Comparison of ENCODE assay signal across 14 mouse cellular contexts in genomic region chr16:18632059-18632458, GRCm38 (mm10). TPM values are rescaled to one million over a fixed set of nuclear protein-coding genes. Genes with fewer than 3 reads are reported as not detected.
DNase-seq lines count a peak whose midpoint lies in the region; ATAC-seq and TF ChIP-seq lines count a peak whose summit lies in the region.
"Had no signal": no experiment of that assay in that cellular context is flagged by ENCODE, and none has a peak within 500 bp of the region (broad histone marks: within the 10 kb centered on the region; RNA-seq: fewer than 3 reads in every experiment).

No protein-coding gene starts in this region.

- no peak overlapping the region for H3K27ac ChIP-seq in forebrain, embryonic 11.5 days (ENCODE audit: low read depth, low read length)
- no peak overlapping the region for H3K27ac ChIP-seq in forebrain, embryonic 13.5 days
- peak overlapping the region; percentile 91 for H3K27ac ChIP-seq in small intestine, adult 2 months (ENCODE audit: insufficient read depth, low read depth, low read length)
- H3K27ac ChIP-seq: forebrain, embryonic 10.5 days had no signal

- H3K4me2 ChIP-seq in forebrain, embryonic 11.5 days (ENCODE audit: low read depth, low read length, severe bottlenecking), result no peak overlapping the region
- no peak overlapping the region for H3K4me2 ChIP-seq in forebrain, embryonic 13.5 days
- H3K4me2 ChIP-seq: limb, embryonic 12.5 days had no signal

- no peak for TF ChIP-seq POLR2A in small intestine, adult 2 months (IDR thresholded peaks at IDR 0.05; ENCODE audit: low read depth, low read length)

- H3K36me3 ChIP-seq in forebrain, embryonic 11.5 days (ENCODE audit: control insufficient read depth, insufficient read depth, low read length), result no peaks in the 10 kb centered on the region
- H3K36me3 ChIP-seq in forebrain, embryonic 13.5 days (ENCODE audit: poor library complexity, severe bottlenecking), result no peaks in the 10 kb centered on the region
- 0 out of 2 replicates have a peak, but pooled peaks cover 9% of the 10 kb centered on the region for H3K36me3 ChIP-seq in small intestine, adult 2 months (ENCODE audit: control insufficient read depth, insufficient read depth, low read length)
- H3K36me3 ChIP-seq: forebrain, embryonic 10.5 days; limb, embryonic 12.5 days had no signal

- no peak for ATAC-seq in forebrain, embryonic 11.5 days (replicated peaks; ENCODE audit: low FRiP score)
- ATAC-seq in forebrain, embryonic 13.5 days, result no peak

- DNase-seq in forebrain, embryonic 11.5 days (ENCODE audit: low spot score), result peak; percentile 33
- peak; percentile 42 for DNase-seq in layer of hippocampus, adult 9-11 months
- no peak for DNase-seq in layer of hippocampus, adult 9-10 months (ENCODE audit: low spot score)
- peak; percentile 38 for DNase-seq in thymus, postnatal 4 days
- DNase-seq in thymus, postnatal 25 days, result no peak
- no peak for DNase-seq in lung, postnatal 10 days
- DNase-seq: adrenal gland, adult 8-10 months; gastrocnemius, postnatal 25 days; thymus, postnatal 14 days had no signal

- peaks cover 15% of the 10 kb centered on the region for H3K27me3 ChIP-seq in forebrain, embryonic 11.5 days (ENCODE audit: control insufficient read depth, insufficient read depth, low read length)
- H3K27me3 ChIP-seq in forebrain, embryonic 13.5 days, result peaks cover 11% of the 10 kb centered on the region
- H3K27me3 ChIP-seq in small intestine, adult 2 months (ENCODE audit: control insufficient read depth, insufficient read depth, low read length), result no peaks in the 10 kb centered on the region

- no peaks in the 10 kb centered on the region for H3K9me3 ChIP-seq in forebrain, embryonic 11.5 days (ENCODE audit: control insufficient read depth, low read length)
- 0 out of 2 replicates have a peak, but pooled peaks cover 4% of the 10 kb centered on the region for H3K9me3 ChIP-seq in forebrain, embryonic 13.5 days (replicated peaks)
- H3K9me3 ChIP-seq: forebrain, embryonic 10.5 days had no signal

- no peak overlapping the region for H3K4me3 ChIP-seq in forebrain, embryonic 11.5 days (ENCODE audit: low read depth, low read length)
- H3K4me3 ChIP-seq in forebrain, embryonic 13.5 days, result no peak overlapping the region
- no peak overlapping the region for H3K4me3 ChIP-seq in small intestine, adult 2 months (ENCODE audit: low read depth, low read length)
- H3K4me3 ChIP-seq: forebrain, embryonic 10.5 days; limb, embryonic 12.5 days; myocyte had no signal

- WGBS in forebrain, embryonic 11.5 days, result 58% methylated on average over 3 of the region's 3 CpGs
- 63% methylated on average over 3 of the region's 3 CpGs for WGBS in forebrain, embryonic 13.5 days
- 15% methylated on average over 3 of the region's 3 CpGs for WGBS in small intestine, adult 2 months

- no peak overlapping the region for H3K9ac ChIP-seq in forebrain, embryonic 11.5 days (ENCODE audit: low read length)
- no peak overlapping the region for H3K9ac ChIP-seq in forebrain, embryonic 13.5 days

- no peaks in the 10 kb centered on the region; the same call in 1 of the 2 replicates for H3K4me1 ChIP-seq in forebrain, embryonic 11.5 days (replicated peaks; ENCODE audit: control insufficient read depth, insufficient read depth, low read length)
- peaks cover 26% of the 10 kb centered on the region for H3K4me1 ChIP-seq in forebrain, embryonic 13.5 days
- H3K4me1 ChIP-seq in small intestine, adult 2 months (ENCODE audit: control insufficient read depth, insufficient read depth, insufficient read length, low read length), result peaks cover 33% of the 10 kb centered on the region

- TF ChIP-seq CTCF in small intestine, adult 2 months (IDR thresholded peaks at IDR 0.05; ENCODE audit: extremely low read depth, insufficient read length, insufficient replicate concordance, low read depth, low read length), result no peak

RNA-seq across cellular contexts. Expression of gene Sept5, which starts 2.3 kb away (rescaled TPM):
- polyA plus RNA-seq in forebrain, embryonic 11.5 days (2014; fragmentation: Nextera tagmentation; extraction: Ambion mirVana), result 44.2 and 48.2 TPM in 2 replicates
- 115 and 120 TPM in 2 replicates for polyA plus RNA-seq in forebrain, embryonic 13.5 days (2015; fragmentation: Nextera tagmentation; extraction: Ambion mirVana)
- 64.1 and 381 TPM in 2 replicates for polyA plus RNA-seq in small intestine, adult 2 months (2012; rRNA removed)

RNA-seq across cellular contexts. Expression of gene Gm49601, which starts 5.8 kb away (rescaled TPM):
- 2.8 and 3.4 TPM in 2 replicates for polyA plus RNA-seq in forebrain, embryonic 11.5 days (2014; fragmentation: Nextera tagmentation; extraction: Ambion mirVana)
- 10.0 and 18.2 TPM in 2 replicates for polyA plus RNA-seq in forebrain, embryonic 13.5 days (2015; fragmentation: Nextera tagmentation; extraction: Ambion mirVana)
- 22.7 and 156 TPM in 2 replicates for polyA plus RNA-seq in small intestine, adult 2 months (2012; rRNA removed)

RNA-seq across cellular contexts. Expression of gene Gp1bb, which starts 9.9 kb away (rescaled TPM):
- polyA plus RNA-seq in forebrain, embryonic 11.5 days (2014; fragmentation: Nextera tagmentation; extraction: Ambion mirVana), result 5.3 and 6.0 TPM in 2 replicates
- polyA plus RNA-seq in forebrain, embryonic 13.5 days (2015; fragmentation: Nextera tagmentation; extraction: Ambion mirVana), result 5.1 and 6.0 TPM in 2 replicates
- polyA plus RNA-seq in small intestine, adult 2 months (2012; rRNA removed), result 35.8 and 580 TPM in 2 replicates

RNA-seq across cellular contexts. Expression of gene Tbx1, which starts 41.6 kb away (rescaled TPM):
- 0.83 and 1.3 TPM in 2 replicates for polyA plus RNA-seq in forebrain, embryonic 11.5 days (2014; fragmentation: Nextera tagmentation; extraction: Ambion mirVana)
- 0.39 and 0.56 TPM in 2 replicates for polyA plus RNA-seq in forebrain, embryonic 13.5 days (2015; fragmentation: Nextera tagmentation; extraction: Ambion mirVana)
- 2.6 and 8.3 TPM in 2 replicates for polyA plus RNA-seq in small intestine, adult 2 months (2012; rRNA removed)

Comparison
In these comparisons a context has a peak if more than half of its experiments do, and no peak if none do; other contexts are left out.
1. DNase-seq: peak in forebrain, embryonic 11.5 days (single experiment), layer of hippocampus, adult 9-11 months (single experiment) and thymus, postnatal 4 days (single experiment); none in layer of hippocampus, adult 9-10 months (single experiment), thymus, postnatal 25 days (single experiment) and lung, postnatal 10 days (single experiment).